Mouse (Mus musculus): ENCODE data around the gene Plin2. TPM values are rescaled to one million over a fixed set of nuclear protein-coding genes. Genes with fewer than 3 reads are reported as not detected.
"Not testable (repeated sequence)": the region's sequence is repeated elsewhere in the genome, so short reads cannot be mapped to it uniquely, and the experiment has no call there.

Gene Plin2
- polyA plus RNA-seq, 1 experiment from 2014 or later: 65.0 TPM

- not testable (repeated sequence) for H3K9me3 ChIP-seq; H3K27ac ChIP-seq (replicated peaks); H3K4me2 ChIP-seq; H3K9ac ChIP-seq; H3K4me1 ChIP-seq (replicated peaks); ATAC-seq (ENCODE audit: low read depth); H3K27me3 ChIP-seq; H3K4me3 ChIP-seq
- WGBS: 92% methylated on average over 8 of the region's 8 CpGs
- peaks cover 55% of the 10 kb centered on the region for H3K36me3 ChIP-seq
These were observed 13.4 kb downstream of the Plin2 start for GRCm38 (mm10) chr4:86656410-86656809.

- no peaks in the 10 kb centered on the region for H3K4me1 ChIP-seq (replicated peaks)
- H3K36me3 ChIP-seq: peaks cover 15% of the 10 kb centered on the region
- no peaks in the 10 kb centered on the region for H3K27me3 ChIP-seq
- 75% methylated on average over 10 of the region's 10 CpGs for WGBS
- H3K9me3 ChIP-seq: no peaks in the 10 kb centered on the region
- no peak for ATAC-seq (ENCODE audit: low read depth)
- H3K27ac ChIP-seq (replicated peaks): no peak overlapping the region
- H3K4me3 ChIP-seq: no peak overlapping the region
- H3K9ac ChIP-seq: no peak overlapping the region
- no peak overlapping the region for H3K4me2 ChIP-seq
These were observed 18.0 kb downstream of the Plin2 start for GRCm38 (mm10) chr4:86651686-86652384.

GRCm38 (mm10) chr4:86648394-86648793 is 21.5 kb downstream of the Plin2 start:
- H3K36me3 ChIP-seq; H3K27ac ChIP-seq (replicated peaks); H3K9me3 ChIP-seq; ATAC-seq (ENCODE audit: low read depth); H3K9ac ChIP-seq; H3K4me2 ChIP-seq; H3K4me3 ChIP-seq; H3K4me1 ChIP-seq (replicated peaks); H3K27me3 ChIP-seq: not testable (repeated sequence)
- 88% methylated on average over 10 of the region's 13 CpGs for whole genome bisulfite sequencing

GRCm38 (mm10) chr4:86637561-86637960 is 32.3 kb downstream of the Plin2 start:
- not testable (repeated sequence) for H3K4me2 ChIP-seq; H3K4me3 ChIP-seq; H3K27ac ChIP-seq (replicated peaks); H3K9ac ChIP-seq; H3K27me3 ChIP-seq; H3K4me1 ChIP-seq (replicated peaks); H3K9me3 ChIP-seq; H3K36me3 ChIP-seq; ATAC-seq (ENCODE audit: low read depth)
- WGBS: 86% methylated on average over 9 of the region's 9 CpGs

- not testable (repeated sequence) for H3K27me3 ChIP-seq; H3K4me3 ChIP-seq; H3K9ac ChIP-seq; ATAC-seq (ENCODE audit: low read depth); H3K4me1 ChIP-seq (replicated peaks); H3K27ac ChIP-seq (replicated peaks); H3K4me2 ChIP-seq; H3K9me3 ChIP-seq; H3K36me3 ChIP-seq
These were observed 35.0 kb downstream of the Plin2 start for GRCm38 (mm10) chr4:86634873-86635272.

GRCm38 (mm10) chr4:86634312-86634711 is 35.5 kb downstream of the Plin2 start:
- not testable (repeated sequence) for H3K4me2 ChIP-seq; H3K4me1 ChIP-seq (replicated peaks); H3K4me3 ChIP-seq; H3K9me3 ChIP-seq; H3K27me3 ChIP-seq; H3K27ac ChIP-seq (replicated peaks); H3K36me3 ChIP-seq; ATAC-seq (ENCODE audit: low read depth); H3K9ac ChIP-seq

GRCm38 (mm10) chr4:86632556-86632955 is 37.3 kb downstream of the Plin2 start:
- H3K4me3 ChIP-seq; H3K27ac ChIP-seq (replicated peaks); H3K9ac ChIP-seq; ATAC-seq (ENCODE audit: low read depth); H3K4me2 ChIP-seq; H3K9me3 ChIP-seq; H3K27me3 ChIP-seq; H3K4me1 ChIP-seq (replicated peaks); H3K36me3 ChIP-seq: not testable (repeated sequence)
- 78% methylated on average over 5 of the region's 5 CpGs for WGBS

GRCm38 (mm10) chr4:86631831-86632230 is 38.0 kb downstream of the Plin2 start:
- WGBS: 62% methylated on average over 4 of the region's 4 CpGs
- no peak overlapping the region for H3K9ac ChIP-seq
- H3K36me3 ChIP-seq: no peaks in the 10 kb centered on the region
- H3K27ac ChIP-seq (replicated peaks): no peak overlapping the region
- no peaks in the 10 kb centered on the region for H3K27me3 ChIP-seq
- H3K4me3 ChIP-seq: no peak overlapping the region
- ATAC-seq (ENCODE audit: low read depth): no peak
- no peak overlapping the region for H3K4me2 ChIP-seq
- H3K9me3 ChIP-seq: no peaks in the 10 kb centered on the region
- no peaks in the 10 kb centered on the region for H3K4me1 ChIP-seq (replicated peaks)

GRCm38 (mm10) chr4:86626496-86626895 is 43.4 kb downstream of the Plin2 start:
- H3K27me3 ChIP-seq; H3K36me3 ChIP-seq; H3K27ac ChIP-seq (replicated peaks); H3K9me3 ChIP-seq; H3K4me2 ChIP-seq; ATAC-seq (ENCODE audit: low read depth); H3K4me3 ChIP-seq; H3K4me1 ChIP-seq (replicated peaks); H3K9ac ChIP-seq: not testable (repeated sequence)
- 91% methylated on average over 7 of the region's 7 CpGs for WGBS

GRCm38 (mm10) chr4:86625463-86625862 is 44.4 kb downstream of the Plin2 start:
- Histone ChIP-seq H3K27me3 (no peaks in the 10 kb centered on the region), H3K27ac (replicated peaks) (no peak overlapping the region), H3K9ac (no peak overlapping the region), H3K4me1 (replicated peaks) (no peaks in the 10 kb centered on the region), H3K36me3 (no peaks in the 10 kb centered on the region), H3K4me2 (no peak overlapping the region), H3K9me3 (no peaks in the 10 kb centered on the region), H3K4me3 (no peak overlapping the region)
- no peak for ATAC-seq (ENCODE audit: low read depth)
- WGBS: 86% methylated on average over 5 of the region's 5 CpGs

- H3K27ac ChIP-seq (replicated peaks); H3K36me3 ChIP-seq; H3K4me2 ChIP-seq; ATAC-seq (ENCODE audit: low read depth); H3K4me1 ChIP-seq (replicated peaks); H3K9me3 ChIP-seq; H3K9ac ChIP-seq; H3K4me3 ChIP-seq; H3K27me3 ChIP-seq: not testable (repeated sequence)
- 95% methylated on average over 1 of the region's 1 CpGs for WGBS
These were observed 47.3 kb downstream of the Plin2 start for GRCm38 (mm10) chr4:86622532-86622931.

GRCm38 (mm10) chr4:86622116-86622515 is 47.7 kb downstream of the Plin2 start:
- Histone ChIP-seq H3K27ac (replicated peaks) (no peak overlapping the region), H3K4me1 (replicated peaks) (no peaks in the 10 kb centered on the region), H3K9me3 (no peaks in the 10 kb centered on the region), H3K9ac (no peak overlapping the region), H3K4me2 (no peak overlapping the region), H3K27me3 (no peaks in the 10 kb centered on the region), H3K4me3 (no peak overlapping the region), H3K36me3 (no peaks in the 10 kb centered on the region)
- 75% methylated on average over 3 of the region's 3 CpGs for WGBS
- ATAC-seq (ENCODE audit: low read depth): no peak

GRCm38 (mm10) chr4:86620506-86620905 is 49.4 kb downstream of the Plin2 start:
- WGBS: 75% methylated on average over 2 of the region's 2 CpGs
- no peaks in the 10 kb centered on the region for H3K9me3 ChIP-seq
- H3K36me3 ChIP-seq: no peaks in the 10 kb centered on the region

More at GRCm38 (mm10) chr4:86620506-86620905, 49.4 kb downstream of the Plin2 start:
- ATAC-seq (ENCODE audit: low read depth): no peak
- H3K4me3 ChIP-seq: no peak overlapping the region
- H3K4me1 ChIP-seq (replicated peaks): no peaks in the 10 kb centered on the region
- H3K9ac ChIP-seq: no peak overlapping the region
- no peak overlapping the region for H3K4me2 ChIP-seq
- H3K27me3 ChIP-seq: no peaks in the 10 kb centered on the region
- H3K27ac ChIP-seq (replicated peaks): no peak overlapping the region

Measured in neural tube, embryonic 13.5 days (tissue).